Mouse (Mus musculus) adrenal gland, postnatal 4 days (tissue): ENCODE results near the gene Wdr47. TPM values are rescaled to one million over a fixed set of nuclear protein-coding genes. Genes with fewer than 3 reads are reported as not detected.
"Not testable (repeated sequence)": the region's sequence is repeated elsewhere in the genome, so short reads cannot be mapped to it uniquely, and the experiment has no call there.

Experiments
- DNase-seq, 2 experiments: peaks; one replicate each; pipeline ENCODE4 v3.0.0; 2021 to 2022; ENCODE audit warnings: low spot score in 2 of 2, mixed read lengths in 2 of 2
- long read RNA-seq, 2 experiments: library from polyadenylated mRNA; stranded (forward); transcript quantifications; one replicate each; pipeline ENCODE4 v2.0.0; 2021
- total RNA-seq, 2 experiments: library from RNA; stranded (reverse); gene quantifications; 2 replicates each; pipeline ENCODE4 v1.2.3; 2021

Gene Wdr47
- 10 to 100 TPM; 10.8 to 11.4 TPM for total RNA-seq
- long read RNA-seq, experiment 1, full-length matches to known transcripts, result 1 of 1 reads
- long read RNA-seq, experiment 1, partial matches to known transcripts, result 0 of 1 reads
- long read RNA-seq, experiment 1, other reads (novel, unspliced or antisense), result 0 of 1 reads
- long read RNA-seq, experiment 2, full-length matches to known transcripts, result 5 of 8 reads
- long read RNA-seq, experiment 2, partial matches to known transcripts, result 2 of 8 reads
- long read RNA-seq, experiment 2, other reads (novel, unspliced or antisense), result 1 of 8 reads

GRCm38 (mm10) chr3:108590786-108591529, at the start of gene Wdr47:
Gene Wdr47, plus strand, starts transcription at chr3:108591279.
- DNase-seq, result peak; percentile 81 to 94

GRCm38 (mm10) chr3:108542299-108542698, 48.8 kb upstream of the Wdr47 start:
- no peak for DNase-seq

DNA sequence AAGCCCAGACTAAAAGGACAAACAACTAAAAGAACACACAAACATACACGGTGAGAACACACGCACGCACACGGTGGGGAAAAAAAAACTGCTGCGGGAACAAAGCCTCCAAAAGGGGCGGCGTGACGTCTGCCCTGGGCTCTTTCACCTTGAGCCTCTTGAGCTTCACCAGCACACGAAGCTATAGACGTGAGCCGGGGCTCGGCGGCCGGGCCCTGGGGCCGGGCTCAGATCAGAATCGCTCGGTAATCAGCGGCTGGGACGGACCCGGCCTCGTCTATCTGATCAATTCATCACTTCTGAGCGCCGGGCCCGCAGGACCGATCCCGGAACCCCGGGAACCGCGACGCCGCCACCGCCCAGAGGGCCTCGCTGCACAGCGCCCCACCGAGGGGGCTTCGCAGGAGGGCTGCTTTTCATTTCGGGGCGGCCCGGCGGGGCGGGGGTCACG, 36.9 kb upstream of the Wdr47 start:
- DNase-seq, result no peak

GRCm38 (mm10) chr3:108554587-108555312, 36.3 kb upstream of the Wdr47 start:
- peak; percentile 81 to 88 for DNase-seq

DNA sequence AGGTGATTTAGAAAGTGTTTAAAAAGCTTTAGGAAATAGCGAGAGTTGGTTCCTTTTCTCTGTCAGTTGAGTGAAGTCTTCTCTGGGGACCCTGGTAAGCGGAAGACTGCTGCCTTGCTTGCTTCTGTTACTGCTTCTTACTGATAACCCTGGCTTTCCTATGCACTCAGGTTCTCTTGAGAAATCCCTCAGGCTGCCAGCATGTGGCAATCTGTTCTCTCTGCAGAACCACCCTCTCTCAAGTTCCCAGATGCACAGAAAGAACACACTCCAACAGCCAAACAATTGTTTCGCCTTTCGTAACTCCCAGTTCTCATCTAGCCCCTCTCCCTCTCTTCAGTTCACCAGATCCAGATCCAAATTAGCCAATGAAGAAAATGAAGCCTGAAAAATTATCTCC, 33.2 kb upstream of the Wdr47 start:
- DNase-seq, result no peak

DNA sequence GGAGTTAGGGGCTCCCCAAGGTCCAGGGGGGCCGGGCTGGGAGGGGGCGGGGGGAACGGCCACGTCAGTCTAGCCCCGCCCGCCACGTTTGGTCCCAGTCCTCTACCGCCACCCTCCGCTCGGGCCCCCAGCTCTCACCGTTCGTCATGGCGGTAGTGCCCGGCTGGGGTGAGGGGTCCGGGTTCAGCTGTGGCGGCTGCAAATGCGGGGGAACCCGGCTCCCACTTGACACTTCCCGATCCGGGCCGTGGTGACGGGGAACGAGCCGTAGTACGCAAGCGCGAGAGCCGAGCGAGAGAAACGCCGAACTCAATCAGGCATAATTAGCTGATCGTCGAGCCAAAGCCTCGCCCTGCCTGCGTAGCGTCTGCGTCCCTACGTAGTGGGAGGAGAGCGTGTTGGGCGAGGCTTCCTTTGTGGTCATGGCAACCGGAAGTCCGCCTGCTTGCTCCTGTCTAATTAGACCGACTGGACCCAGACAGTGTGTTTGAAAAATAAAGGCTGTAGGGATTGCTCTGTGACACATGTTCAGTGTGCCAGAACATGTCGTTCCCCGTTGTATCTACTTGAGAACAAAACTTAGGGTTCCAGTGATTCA, 28.8 kb upstream of the Wdr47 start, which contains the start of gene Tmem167b:
Gene Tmem167b (minus strand): TSS at position 334 of the 598 bp plus-strand sequence.
- peak; percentile 75 to 90 for DNase-seq

DNA sequence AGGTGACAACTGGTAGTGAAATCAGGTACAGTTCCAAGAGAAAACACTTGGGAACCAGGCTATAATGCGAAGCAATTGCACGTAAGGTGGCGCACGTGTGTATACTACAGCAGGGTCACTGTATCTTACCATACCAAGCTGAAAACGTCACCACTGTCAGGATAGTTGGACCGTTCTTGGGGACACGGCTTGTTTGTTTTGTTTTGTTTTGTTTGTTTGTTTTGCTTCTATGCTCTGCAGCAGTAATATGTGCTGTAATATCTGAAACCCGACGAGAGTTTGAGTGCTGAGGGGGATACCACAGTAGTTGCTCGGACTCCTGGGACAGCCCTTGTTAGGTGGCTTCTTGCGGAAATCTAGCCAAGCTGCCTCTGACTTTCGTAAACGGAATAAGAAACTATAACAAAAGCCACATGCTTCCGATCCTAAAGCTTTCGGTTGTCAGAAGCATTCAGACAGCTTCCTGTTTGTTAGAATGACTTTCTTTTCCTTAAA, 28.3 kb upstream of the Wdr47 start:
- DNase-seq, result no peak

- DNase-seq, result peak; percentile 29 to 50
Measured at GRCm38 (mm10) chr3:108563309-108563708, 27.8 kb upstream of the Wdr47 start.

DNA sequence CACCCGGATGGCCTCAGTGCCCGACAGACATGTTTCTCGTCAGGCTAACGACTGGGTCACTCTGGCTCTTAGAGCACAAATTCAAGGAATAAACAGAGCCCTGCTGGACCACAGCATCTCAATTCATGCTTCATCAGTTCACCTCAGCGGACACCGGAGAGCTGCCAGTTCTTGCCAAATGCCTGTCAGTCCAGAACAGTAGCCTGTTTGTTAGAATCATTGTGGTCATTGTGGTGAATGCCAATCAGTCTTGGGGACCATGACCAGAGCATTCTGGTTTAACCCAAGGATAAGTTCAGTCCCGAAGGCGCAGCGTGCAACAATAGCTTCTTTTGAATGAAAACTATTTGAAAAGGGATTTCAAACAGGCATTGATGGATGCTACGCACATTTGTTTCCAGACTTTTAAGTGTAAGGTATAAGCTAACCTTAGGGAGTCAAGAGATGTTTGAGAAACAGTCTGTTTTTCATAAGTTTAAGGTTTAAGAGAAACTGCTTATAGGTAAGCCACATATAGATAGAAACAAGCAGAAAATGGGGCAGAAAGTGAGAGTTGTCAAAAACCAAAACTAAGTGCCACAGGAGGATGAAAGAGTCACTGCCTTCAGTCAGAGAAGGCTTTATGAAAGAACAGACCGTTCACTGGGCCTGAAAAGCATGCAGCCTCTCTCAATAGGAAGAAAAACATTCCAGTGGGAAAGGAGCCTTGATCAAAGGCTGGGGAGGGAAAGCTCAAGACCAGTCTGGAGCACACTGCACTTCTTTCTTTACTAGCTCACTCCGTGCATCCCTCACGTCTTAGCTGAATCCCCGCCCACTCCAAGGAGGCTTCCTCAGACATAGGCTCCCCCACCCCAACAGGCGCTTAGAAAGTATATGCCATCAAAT, 22.8 kb upstream of the Wdr47 start:
- no peak for DNase-seq

DNA sequence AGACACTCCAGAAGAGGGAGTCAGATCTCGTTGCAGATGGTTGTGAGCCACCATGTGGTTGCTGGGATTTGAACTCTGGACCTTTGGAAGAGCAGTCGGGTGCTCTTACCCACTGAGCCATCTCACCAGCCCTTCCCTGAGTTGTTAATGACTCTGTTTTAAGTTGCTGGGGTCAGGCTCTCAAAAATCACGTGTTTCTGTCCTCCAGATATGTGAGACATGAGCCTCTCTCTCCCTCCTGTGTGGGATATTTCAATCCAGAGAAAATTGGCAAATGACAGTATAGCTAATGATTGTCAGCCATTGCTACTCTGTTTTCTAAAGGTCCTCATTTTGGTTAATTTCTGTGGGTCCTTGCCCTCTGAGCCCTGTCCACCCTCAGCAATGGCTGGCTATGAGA, 21.4 kb upstream of the Wdr47 start:
- not testable (repeated sequence) for DNase-seq

- no peak for DNase-seq
Measured at GRCm38 (mm10) chr3:108570813-108571212, 20.3 kb upstream of the Wdr47 start.

GRCm38 (mm10) chr3:108571443-108572294, 19.4 kb upstream of the Wdr47 start, which contains the start of gene Taf13:
Gene Taf13, plus strand, starts transcription at chr3:108571698.
- DNase-seq, result peak; percentile 93

DNA sequence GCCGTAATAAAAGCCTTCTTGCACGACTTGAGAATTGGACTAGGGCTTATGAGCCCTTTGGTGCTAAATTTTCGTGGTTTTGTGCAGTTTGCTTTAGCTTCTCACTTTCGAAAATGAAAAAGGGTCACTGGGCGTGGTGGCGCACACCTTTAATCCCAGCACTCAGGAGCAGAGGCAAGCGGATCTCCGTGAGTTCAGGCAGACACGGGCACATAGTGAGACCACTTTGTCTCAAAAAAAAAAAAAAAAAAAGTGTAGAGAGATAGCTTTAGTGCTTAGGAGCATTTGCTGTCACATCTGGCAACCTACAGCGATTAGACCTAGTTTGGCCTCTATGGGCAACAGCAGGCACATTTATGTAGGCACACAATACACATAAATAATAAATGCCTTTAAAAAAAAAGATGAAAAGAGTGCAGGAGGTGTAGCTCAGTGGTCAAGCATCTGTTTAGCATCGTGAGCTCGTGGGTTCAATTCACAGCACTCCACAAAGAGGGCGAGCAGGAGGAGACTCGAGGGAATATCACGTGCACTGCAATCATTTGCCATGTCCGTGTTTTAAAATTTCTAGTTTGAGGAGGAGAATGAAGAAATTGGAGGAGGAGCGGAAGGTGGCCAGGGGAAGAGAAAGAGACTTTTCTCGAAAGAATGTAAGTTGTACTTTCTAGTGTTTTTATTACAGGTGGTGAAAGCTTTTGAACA, 18.6 kb upstream of the Wdr47 start:
- no peak for DNase-seq

GRCm38 (mm10) chr3:108574018-108574417, 17.1 kb upstream of the Wdr47 start:
- DNase-seq, result no peak

DNA sequence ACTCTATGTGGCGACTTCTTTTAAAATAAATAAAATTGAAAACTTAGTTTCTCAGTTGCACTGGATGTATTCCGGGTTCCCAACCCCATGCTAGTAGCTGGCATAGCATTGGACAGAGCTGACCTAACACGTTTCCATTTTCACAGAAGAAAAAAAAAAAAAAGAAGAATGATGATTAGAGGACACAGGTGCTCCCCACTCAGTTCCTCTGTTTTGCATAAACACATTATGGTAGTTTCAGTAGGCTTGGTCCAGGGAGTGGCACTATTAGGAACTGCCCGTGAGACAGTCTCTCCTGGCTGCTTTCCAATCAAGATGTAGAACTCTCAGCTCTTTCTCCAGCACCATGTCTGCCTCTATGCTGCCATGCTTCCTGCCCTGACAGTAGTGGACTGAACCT, 6.5 kb upstream of the Wdr47 start:
- no peak for DNase-seq

GRCm38 (mm10) chr3:108588446-108588845, 2.6 kb upstream of the Wdr47 start:
- no peak for DNase-seq

GRCm38 (mm10) chr3:108591530-108592522, 747 bp downstream of the Wdr47 start:
- DNase-seq, result peak in 1 of 2 experiments; percentile 8
